Mouse (Mus musculus): ENCODE measurements around the gene Cpxm1. TPM values are rescaled to one million over a fixed set of nuclear protein-coding genes. Genes with fewer than 3 reads are reported as not detected.

The Cpxm1 gene
- polyA plus RNA-seq, 1 experiment from 2014 or later: 106 TPM

- H3K4me2 ChIP-seq (replicated peaks): peak overlapping the region; percentile 75
- peak overlapping the region; percentile 90 for H3K4me3 ChIP-seq
- H3K9ac ChIP-seq: peak overlapping the region; percentile 91
- ATAC-seq (ENCODE audit: insufficient number of reproducible peaks, insufficient read depth, low FRiP score, low TSS enrichment): peak; percentile 77
- 16% methylated on average over 49 of the region's 49 CpGs for WGBS
- peaks cover 18% of the 10 kb centered on the region for H3K36me3 ChIP-seq
- peak overlapping the region; percentile 83 for H3K27ac ChIP-seq
- no peaks in the 10 kb centered on the region for H3K9me3 ChIP-seq
- peaks cover 13% of the 10 kb centered on the region for H3K4me1 ChIP-seq
- no peaks in the 10 kb centered on the region for H3K27me3 ChIP-seq
Measured at GRCm38 (mm10) chr2:130423397-130424125, 26.2 kb upstream of the Cpxm1 start.

- 96% methylated on average over 26 of the region's 26 CpGs for WGBS
- H3K4me3 ChIP-seq: no peak overlapping the region
Measured at GRCm38 (mm10) chr2:130421781-130422620, 24.6 kb upstream of the Cpxm1 start.

GRCm38 (mm10) chr2:130414094-130414856 lies 16.9 kb upstream of the Cpxm1 start:
- Histone ChIP-seq H3K4me3 (no peak overlapping the region), H3K4me1 (no peaks in the 10 kb centered on the region), H3K36me3 (peaks cover 7% of the 10 kb centered on the region), H3K27ac (no peak overlapping the region), H3K27me3 (no peaks in the 10 kb centered on the region), H3K4me2 (replicated peaks) (no peak overlapping the region), H3K9me3 (no peaks in the 10 kb centered on the region), H3K9ac (no peak overlapping the region)
- 75% methylated on average over 6 of the region's 6 CpGs for WGBS
- ATAC-seq (ENCODE audit: insufficient number of reproducible peaks, insufficient read depth, low FRiP score, low TSS enrichment): no peak

More at GRCm38 (mm10) chr2:130421781-130422620, 24.6 kb upstream of the Cpxm1 start:
- Histone ChIP-seq H3K9ac (no peak overlapping the region), H3K4me2 (replicated peaks) (no peak overlapping the region), H3K4me1 (peaks cover 13% of the 10 kb centered on the region), H3K27ac (no peak overlapping the region), H3K9me3 (no peaks in the 10 kb centered on the region), H3K27me3 (no peaks in the 10 kb centered on the region), H3K36me3 (peaks cover 19% of the 10 kb centered on the region)
- no peak for ATAC-seq (ENCODE audit: insufficient number of reproducible peaks, insufficient read depth, low FRiP score, low TSS enrichment)

- no peak overlapping the region for H3K27ac ChIP-seq
- peaks cover 14% of the 10 kb centered on the region for H3K4me1 ChIP-seq
- no peaks in the 10 kb centered on the region for H3K9me3 ChIP-seq
- no peak overlapping the region for H3K9ac ChIP-seq
- no peaks in the 10 kb centered on the region for H3K27me3 ChIP-seq
- WGBS: 80% methylated on average over 3 of the region's 3 CpGs
- H3K36me3 ChIP-seq: no peaks in the 10 kb centered on the region
- no peak overlapping the region for H3K4me2 ChIP-seq (replicated peaks)
- H3K4me3 ChIP-seq: no peak overlapping the region
- ATAC-seq (ENCODE audit: insufficient number of reproducible peaks, insufficient read depth, low FRiP score, low TSS enrichment): no peak
Measured at GRCm38 (mm10) chr2:130412775-130413174, 15.4 kb upstream of the Cpxm1 start.

GRCm38 (mm10) chr2:130411558-130412495 lies 14.5 kb upstream of the Cpxm1 start:
- H3K36me3 ChIP-seq: no peaks in the 10 kb centered on the region
- H3K4me3 ChIP-seq: no peak overlapping the region
- no peaks in the 10 kb centered on the region for H3K9me3 ChIP-seq
- no peak overlapping the region for H3K4me2 ChIP-seq (replicated peaks)
- peak; percentile 68 for ATAC-seq (ENCODE audit: insufficient number of reproducible peaks, insufficient read depth, low FRiP score, low TSS enrichment)
- WGBS: 30% methylated on average over 16 of the region's 16 CpGs
- peak overlapping the region; percentile 51; the same call in 1 of the 2 replicates for H3K27ac ChIP-seq
- H3K4me1 ChIP-seq: peaks cover 14% of the 10 kb centered on the region
- no peaks in the 10 kb centered on the region for H3K27me3 ChIP-seq
- H3K9ac ChIP-seq: no peak overlapping the region

GRCm38 (mm10) chr2:130408194-130408593 lies 10.8 kb upstream of the Cpxm1 start:
- ATAC-seq (ENCODE audit: insufficient number of reproducible peaks, insufficient read depth, low FRiP score, low TSS enrichment): 0 out of 2 replicates have a peak, but pooled peaks have one; percentile 29
- 9% methylated on average over 6 of the region's 6 CpGs for WGBS
- peak overlapping the region; percentile 58; the same call in 1 of the 2 replicates for H3K27ac ChIP-seq

GRCm38 (mm10) chr2:130406178-130406577 lies 8.8 kb upstream of the Cpxm1 start, which contains the start of gene Tmem239:
TSS of gene Tmem239 (plus strand) at chr2:130406478.
- Histone ChIP-seq H3K9me3 (no peaks in the 10 kb centered on the region), H3K27ac (no peak within 1 kb of the TSS), H3K27me3 (no peaks in the 10 kb centered on the region), H3K9ac (no peak within 1 kb of the TSS), H3K36me3 (no peaks in the 10 kb centered on the region), H3K4me3 (no peak within 1 kb of the TSS), H3K4me2 (replicated peaks) (no peak within 1 kb of the TSS), H3K4me1 (peaks cover 14% of the 10 kb centered on the region)
- ATAC-seq (ENCODE audit: insufficient number of reproducible peaks, insufficient read depth, low FRiP score, low TSS enrichment): no peak
- WGBS: 67% methylated on average over 2 of the region's 2 CpGs

More at GRCm38 (mm10) chr2:130408194-130408593, 10.8 kb upstream of the Cpxm1 start:
- Histone ChIP-seq H3K4me2 (replicated peaks) (no peak overlapping the region), H3K9ac (no peak overlapping the region), H3K9me3 (no peaks in the 10 kb centered on the region), H3K4me3 (no peak overlapping the region), H3K36me3 (no peaks in the 10 kb centered on the region), H3K27me3 (no peaks in the 10 kb centered on the region), H3K4me1 (peaks cover 14% of the 10 kb centered on the region)

- 89% methylated on average over 1 of the region's 1 CpGs for WGBS
- Histone ChIP-seq H3K27me3 (no peaks in the 10 kb centered on the region), H3K9me3 (no peaks in the 10 kb centered on the region), H3K4me3 (no peak within 1 kb of the TSS), H3K9ac (no peak within 1 kb of the TSS), H3K4me2 (replicated peaks) (no peak within 1 kb of the TSS), H3K36me3 (no peaks in the 10 kb centered on the region), H3K27ac (no peak within 1 kb of the TSS), H3K4me1 (peaks cover 20% of the 10 kb centered on the region)
- no peak for ATAC-seq (ENCODE audit: insufficient number of reproducible peaks, insufficient read depth, low FRiP score, low TSS enrichment)
Measured at GRCm38 (mm10) chr2:130404939-130405338, 7.6 kb upstream of the Cpxm1 start, which contains the start of the genes Gm28372 and 1700020A23Rik. TSS of gene Gm28372 (plus strand) at chr2:130405239. TSS of gene 1700020A23Rik (plus strand) at chr2:130405259.

- ATAC-seq (ENCODE audit: insufficient number of reproducible peaks, insufficient read depth, low FRiP score, low TSS enrichment): no peak
- Histone ChIP-seq H3K9me3 (no peaks in the 10 kb centered on the region), H3K4me2 (replicated peaks) (no peak overlapping the region), H3K27ac (no peak overlapping the region), H3K36me3 (no peaks in the 10 kb centered on the region), H3K4me1 (peaks cover 17% of the 10 kb centered on the region), H3K4me3 (no peak overlapping the region), H3K9ac (no peak overlapping the region), H3K27me3 (no peaks in the 10 kb centered on the region)
- 85% methylated on average over 4 of the region's 4 CpGs for WGBS
Measured at GRCm38 (mm10) chr2:130401891-130402290, 4.5 kb upstream of the Cpxm1 start.

- no peaks in the 10 kb centered on the region for H3K27me3 ChIP-seq
Measured at GRCm38 (mm10) chr2:130400046-130400445, 2.7 kb upstream of the Cpxm1 start.

More at GRCm38 (mm10) chr2:130400046-130400445, 2.7 kb upstream of the Cpxm1 start:
- Histone ChIP-seq H3K9ac (no peak overlapping the region), H3K36me3 (peaks cover 3% of the 10 kb centered on the region; the same call in 1 of the 2 replicates), H3K4me2 (replicated peaks) (no peak overlapping the region), H3K4me1 (peaks cover 27% of the 10 kb centered on the region), H3K4me3 (no peak overlapping the region), H3K27ac (no peak overlapping the region), H3K9me3 (no peaks in the 10 kb centered on the region)
- 93% methylated on average over 1 of the region's 1 CpGs for WGBS
- ATAC-seq (ENCODE audit: insufficient number of reproducible peaks, insufficient read depth, low FRiP score, low TSS enrichment): no peak
